Mouse (Mus musculus): Measurements from ENCODE around the gene Sez6.

- TF ChIP-seq GATA1 (IDR thresholded peaks at IDR 0.05; ENCODE audit: borderline replicate concordance, low read length) (no peak), FLI1 (IDR thresholded peaks at IDR 0.05; ENCODE audit: low read length) (no peak)
Measured at GRCm38 (mm10) chr11:77903761-77904160, 26.8 kb upstream of the Sez6 start.
